Mouse (Mus musculus): ENCODE results near the gene Ace2.

Gene Ace2

GRCm38 (mm10) chrX:164139032-164139431 lies at the start of gene Ace2:
Ace2 (plus strand) TSS chrX:164139332.
- DNase-seq (ENCODE audit: low spot score): no peak

- DNase-seq (ENCODE audit: low spot score): no peak
Measured at GRCm38 (mm10) chrX:164089916-164090315, 49.2 kb upstream of the Ace2 start.

DNA sequence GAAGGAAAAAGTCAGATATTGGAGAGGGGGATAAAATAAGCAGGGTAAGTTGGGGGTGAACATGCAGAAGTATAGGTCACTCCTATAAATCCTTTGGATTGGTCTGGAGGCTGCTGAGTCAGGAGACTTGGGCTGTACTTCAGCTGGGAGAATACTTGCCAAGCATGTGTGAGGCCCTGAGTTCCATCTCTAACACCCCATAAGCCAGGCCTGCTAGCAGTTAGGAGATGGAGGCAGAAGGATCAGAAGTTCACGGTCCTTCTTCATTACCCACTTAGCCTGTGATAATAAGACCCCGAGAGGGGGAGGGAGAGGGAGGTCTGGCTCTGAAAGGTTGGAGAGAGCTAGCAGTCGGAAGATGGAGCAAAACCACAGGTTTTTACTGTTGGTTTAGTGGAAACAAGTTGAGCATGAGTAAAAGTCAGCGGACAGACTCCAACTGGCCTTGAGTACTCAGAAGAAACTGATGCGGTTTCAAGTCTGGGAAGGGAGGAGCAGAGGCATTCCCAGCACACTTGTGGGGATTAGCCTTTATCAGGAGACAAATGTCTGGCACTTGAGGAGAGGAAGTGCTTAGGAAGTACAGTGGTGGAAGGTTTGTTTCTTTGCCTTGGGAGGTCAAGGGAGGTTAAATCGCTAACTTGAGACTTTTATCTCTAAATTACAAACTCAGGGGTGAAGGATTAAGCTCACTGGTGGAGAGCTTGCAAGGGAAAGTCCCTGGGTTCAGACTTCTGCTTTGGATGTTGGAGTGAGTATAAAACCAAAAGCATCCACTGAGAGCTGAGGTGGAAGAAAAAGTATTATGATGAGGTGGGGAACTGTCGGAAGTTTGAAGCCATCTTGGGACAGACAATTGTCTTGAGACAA lies 46.6 kb upstream of the Ace2 start:
- no peak for DNase-seq (ENCODE audit: low spot score)

DNA sequence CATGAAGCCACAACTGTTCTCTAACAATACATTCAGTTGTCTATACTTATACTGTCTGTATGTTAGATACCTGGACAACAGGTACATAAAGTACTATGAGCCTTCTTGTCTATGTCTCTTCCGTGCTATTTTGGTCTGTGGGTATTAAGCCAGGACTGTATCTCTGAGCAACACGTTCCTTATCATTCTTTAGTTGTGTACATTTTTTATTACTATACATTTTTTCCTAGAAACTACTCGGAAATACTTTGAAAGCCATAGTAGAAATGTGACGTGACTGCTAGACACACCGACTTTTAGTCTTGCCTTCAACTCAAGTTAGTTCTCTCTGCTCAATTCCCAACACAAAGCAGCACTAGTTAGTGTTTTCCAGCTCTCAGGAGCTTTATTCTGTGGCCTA lies 45.7 kb upstream of the Ace2 start:
- no peak for DNase-seq (ENCODE audit: low spot score)

DNA sequence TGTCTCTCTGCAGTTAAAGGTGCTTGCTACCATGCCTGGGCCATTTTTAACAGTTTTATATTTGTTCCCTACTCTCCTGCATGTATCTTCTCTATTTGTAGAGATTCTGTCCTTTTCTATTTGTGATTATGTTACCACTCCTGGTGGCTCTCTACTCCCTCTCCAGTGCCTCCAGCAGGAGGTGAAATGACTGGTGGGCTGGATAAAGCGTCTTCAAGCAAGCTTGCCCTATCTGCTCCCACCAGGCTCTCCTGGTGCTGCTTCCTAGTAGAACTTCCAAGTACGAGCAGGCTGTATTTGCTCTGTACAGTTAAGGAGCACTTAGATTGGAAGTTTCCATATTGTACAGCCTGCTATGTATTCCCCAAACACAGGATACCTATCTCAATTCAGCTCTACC lies 43.3 kb upstream of the Ace2 start:
- DNase-seq (ENCODE audit: low spot score): no peak

DNA sequence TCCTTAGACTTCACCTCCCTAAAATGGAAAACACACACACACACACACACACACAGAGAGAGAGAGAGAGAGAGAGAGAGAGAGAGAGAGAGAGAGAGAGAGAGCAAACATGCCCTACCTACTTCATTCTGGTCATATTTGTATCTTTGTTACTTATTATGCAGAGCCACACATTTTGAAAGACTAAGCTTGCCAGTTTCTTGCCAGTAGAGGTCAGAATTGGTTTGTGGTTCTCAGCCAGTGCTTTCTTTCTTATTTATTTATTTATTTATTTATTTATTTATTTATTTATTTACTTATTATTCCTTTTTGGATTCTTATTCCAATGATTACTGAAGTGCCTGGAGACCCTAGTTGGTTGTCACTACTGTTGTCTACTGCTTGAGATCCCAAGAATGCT lies 37.6 kb upstream of the Ace2 start:
- no peak for DNase-seq (ENCODE audit: low spot score)

DNA sequence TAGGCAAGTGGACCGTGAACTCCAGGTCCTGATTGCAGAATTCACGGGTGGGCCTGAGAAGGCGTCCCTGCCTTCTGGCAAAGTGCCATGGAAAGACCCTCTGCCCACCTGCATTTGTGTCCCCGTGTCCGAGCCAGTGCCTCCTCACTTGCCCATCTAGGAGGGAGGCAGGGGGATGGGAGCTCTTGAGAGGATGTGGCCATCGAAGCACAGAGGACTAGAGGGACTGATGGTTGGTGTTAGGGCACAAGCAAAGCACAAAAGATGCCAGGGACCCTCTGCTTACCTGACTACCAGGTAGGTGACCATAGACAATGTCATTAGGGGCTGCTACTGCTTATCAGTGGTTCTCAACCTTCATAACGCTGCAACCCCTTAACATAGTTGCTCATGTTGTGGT lies 36.9 kb upstream of the Ace2 start:
- no peak for DNase-seq (ENCODE audit: low spot score)

DNA sequence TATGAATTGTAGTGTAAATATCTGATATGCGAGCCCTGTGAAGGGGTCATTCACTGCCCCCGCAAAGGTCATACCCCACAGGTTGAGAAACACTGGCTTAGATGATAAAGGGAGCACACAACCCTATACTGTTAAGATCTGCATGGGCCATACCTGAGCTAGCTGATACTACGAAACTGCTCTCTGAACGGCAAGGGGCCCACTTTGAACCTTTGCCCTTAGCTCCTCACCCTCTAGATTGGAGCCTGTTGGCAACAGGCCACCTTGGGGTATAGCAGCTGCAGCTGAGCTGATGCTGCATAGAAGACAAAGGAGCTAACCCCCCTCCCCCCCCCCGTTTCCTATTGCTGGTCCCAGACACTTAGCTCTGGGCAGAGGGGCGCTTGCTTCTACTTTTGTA lies 36.5 kb upstream of the Ace2 start:
- DNase-seq (ENCODE audit: low spot score): no peak

- DNase-seq (ENCODE audit: low spot score): no peak
Measured at GRCm38 (mm10) chrX:164111146-164111545, 28.0 kb upstream of the Ace2 start.

DNA sequence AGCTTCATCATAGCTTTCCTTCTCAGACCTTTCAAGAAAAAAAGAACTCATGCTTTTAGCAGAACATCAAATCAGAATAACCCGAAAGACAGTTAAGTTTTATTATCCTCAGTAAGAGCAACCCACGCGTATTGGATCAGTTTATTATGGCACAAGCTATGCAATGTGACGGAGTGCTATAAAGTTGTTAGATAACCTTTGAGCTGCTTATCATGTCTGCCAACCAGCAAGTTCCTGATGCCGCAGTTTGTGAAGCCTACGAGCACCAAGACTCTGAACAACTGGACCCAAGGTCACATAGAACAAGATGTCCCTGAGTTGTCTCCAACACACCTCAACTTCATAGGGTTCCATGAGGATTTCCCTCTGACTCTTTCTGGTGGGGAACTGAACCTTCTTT lies 25.4 kb upstream of the Ace2 start:
- DNase-seq (ENCODE audit: low spot score): no peak

DNA sequence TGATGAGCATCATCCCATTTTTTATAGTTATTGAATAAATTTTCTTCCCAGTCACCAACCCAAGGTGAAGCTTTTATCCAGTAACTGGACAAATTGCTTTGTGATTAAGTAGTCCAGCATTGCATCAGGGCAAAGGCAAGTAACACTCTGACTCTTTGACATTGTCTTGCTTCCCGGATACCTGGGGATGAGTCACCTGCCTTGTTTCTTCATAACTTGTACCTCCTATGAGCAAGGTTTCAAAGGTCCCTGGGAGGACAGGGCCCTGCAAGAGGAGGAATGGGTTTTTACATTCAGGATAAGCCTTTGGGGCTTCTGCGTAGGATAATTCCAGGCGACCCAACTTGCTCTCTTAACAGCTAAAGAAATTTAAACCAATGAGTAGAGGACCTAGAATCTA lies 15.2 kb upstream of the Ace2 start:
- no peak for DNase-seq (ENCODE audit: low spot score)

DNA sequence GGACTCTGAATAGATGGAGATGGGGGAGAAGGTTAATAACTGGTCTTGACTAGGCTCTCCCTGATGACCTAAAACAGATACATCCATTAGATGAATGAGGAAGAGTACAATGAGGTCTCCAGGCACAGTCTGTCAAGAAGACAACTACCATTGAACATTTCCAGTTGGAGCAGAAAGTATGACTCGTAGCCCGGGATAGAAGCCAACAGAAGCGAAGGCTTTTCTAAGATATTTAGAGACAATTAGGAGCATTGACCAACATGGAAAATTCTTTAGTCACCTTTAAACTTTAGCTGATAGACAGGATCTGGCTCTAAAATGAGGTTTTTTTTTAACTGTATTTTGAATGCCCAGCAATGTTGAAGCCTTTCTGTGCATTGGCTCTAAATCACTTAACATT lies 5.6 kb upstream of the Ace2 start:
- no peak for DNase-seq (ENCODE audit: low spot score)

DNA sequence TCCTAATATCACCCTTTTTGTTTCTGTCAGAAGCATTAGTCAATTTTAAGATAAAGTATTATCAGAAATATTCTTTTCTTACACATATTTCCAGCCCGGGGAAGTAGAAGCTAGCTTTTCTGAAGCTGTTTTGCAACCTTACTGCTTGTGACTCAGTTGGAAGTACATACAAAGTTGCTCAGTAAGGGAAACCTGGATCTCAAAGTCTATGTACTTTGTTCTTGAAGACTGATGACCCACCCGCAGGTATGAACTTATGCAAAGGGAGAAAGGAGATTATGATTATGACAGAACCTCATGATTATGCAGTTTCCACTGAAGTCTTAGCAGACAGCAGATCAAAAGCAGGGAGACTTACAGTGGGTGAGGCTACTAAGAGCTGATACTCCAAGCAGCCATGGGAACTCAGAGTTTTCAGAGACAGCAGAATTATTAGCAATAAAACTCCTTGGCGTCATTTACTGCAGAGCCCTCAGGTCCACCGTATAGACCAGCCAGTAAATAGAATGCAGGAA lies 3.8 kb upstream of the Ace2 start:
- DNase-seq (ENCODE audit: low spot score): no peak

GRCm38 (mm10) chrX:164145463-164146250 lies 6.5 kb downstream of the Ace2 start:
- DNase-seq (ENCODE audit: low spot score): no peak

DNA sequence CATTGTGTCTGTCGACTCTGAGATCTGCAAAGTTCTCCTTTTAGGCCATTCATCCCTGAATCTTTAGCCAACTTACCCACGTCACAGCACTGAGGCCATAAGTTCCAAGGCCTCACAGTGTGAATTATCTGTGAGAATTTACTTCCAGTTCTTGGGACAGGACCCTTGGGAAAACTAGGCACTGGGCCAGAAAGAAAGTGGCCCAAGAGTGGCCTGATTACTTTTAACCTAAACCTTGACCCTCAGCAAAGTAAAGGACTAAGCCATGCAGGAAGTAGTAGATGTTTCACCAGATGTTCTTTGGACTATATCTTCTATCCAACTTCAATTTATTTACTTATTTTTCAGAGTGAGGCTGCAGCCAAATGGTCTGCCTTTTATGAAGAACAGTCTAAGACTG lies 13.6 kb downstream of the Ace2 start:
- DNase-seq (ENCODE audit: low spot score): no peak

DNA sequence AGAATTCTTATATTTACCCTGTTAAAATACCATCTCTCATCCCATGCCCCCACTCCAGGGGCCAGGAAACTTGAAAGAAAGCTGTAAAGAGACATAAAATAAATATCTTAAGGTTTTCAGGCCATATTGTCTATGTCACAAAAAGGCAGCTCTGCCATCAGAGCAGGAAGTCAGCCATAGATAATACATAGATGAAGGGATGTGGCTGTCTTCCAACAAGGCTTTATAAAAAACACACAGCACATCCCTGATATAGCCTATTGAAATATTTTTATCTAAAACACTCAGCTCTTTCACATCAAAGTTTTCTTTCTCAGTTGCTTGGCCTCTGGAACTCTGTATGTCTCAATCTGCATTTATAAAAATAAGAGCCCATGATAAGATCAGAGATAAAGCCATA lies 14.5 kb downstream of the Ace2 start:
- no peak for DNase-seq (ENCODE audit: low spot score)

DNA sequence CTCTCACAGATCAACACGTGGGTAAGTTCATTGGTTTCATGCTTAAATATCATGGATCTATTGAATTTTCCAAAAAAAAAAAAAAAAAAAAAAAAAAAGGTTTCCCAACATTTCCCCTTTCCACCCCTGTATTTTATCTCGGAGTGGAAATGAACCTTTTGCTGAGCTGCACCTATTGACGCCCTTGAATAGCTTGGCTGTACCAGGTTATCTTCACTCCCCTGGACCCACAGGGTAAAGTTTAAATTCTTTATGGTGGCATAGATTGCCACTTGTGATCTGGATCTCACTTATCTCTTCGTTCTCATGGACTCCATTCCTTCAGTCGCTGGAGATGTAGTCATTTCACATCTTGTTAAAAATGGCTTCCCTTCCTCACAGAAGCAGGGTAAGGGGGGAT lies 15.5 kb downstream of the Ace2 start:
- no peak for DNase-seq (ENCODE audit: low spot score)

- DNase-seq (ENCODE audit: low spot score): no peak
Measured at GRCm38 (mm10) chrX:164164681-164165080, 25.5 kb downstream of the Ace2 start.

- DNase-seq (ENCODE audit: low spot score): no peak
Measured at GRCm38 (mm10) chrX:164171034-164171433, 31.9 kb downstream of the Ace2 start.

DNA sequence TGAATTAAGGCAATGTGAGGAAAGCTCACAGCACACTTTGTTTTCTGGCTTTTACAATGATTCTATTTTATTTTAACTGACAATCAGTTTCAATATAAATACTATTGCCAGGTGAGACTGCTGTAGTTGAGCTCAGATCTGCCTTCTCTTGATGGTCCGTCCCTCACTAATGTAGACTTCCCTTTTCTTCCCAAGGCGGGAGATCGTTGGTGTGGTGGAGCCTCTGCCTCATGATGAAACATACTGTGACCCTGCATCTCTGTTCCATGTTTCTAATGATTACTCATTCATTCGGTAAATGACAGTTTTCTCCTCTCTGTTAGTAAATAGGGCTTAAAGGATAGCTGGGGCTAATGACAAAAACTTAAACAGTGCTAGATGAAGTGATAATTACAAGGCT lies 34.7 kb downstream of the Ace2 start:
- no peak for DNase-seq (ENCODE audit: low spot score)

DNA sequence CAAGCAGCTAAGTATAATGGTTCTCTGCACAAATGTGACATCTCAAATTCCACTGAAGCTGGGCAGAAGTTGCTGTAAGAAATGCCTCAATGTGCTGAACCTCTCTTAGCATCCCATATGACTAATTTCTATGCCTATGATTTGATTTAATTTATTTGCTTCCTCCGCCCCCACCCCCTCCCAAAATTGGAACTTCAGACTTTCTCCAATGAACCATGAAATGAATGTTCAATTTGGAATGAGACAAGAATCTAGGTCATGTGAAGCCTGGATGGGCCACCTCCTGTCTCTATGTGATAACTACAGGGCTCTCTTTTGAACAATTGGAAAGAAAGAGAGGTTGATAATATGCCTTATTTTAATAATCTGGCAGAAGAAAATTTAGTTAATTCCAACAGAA lies 36.2 kb downstream of the Ace2 start:
- DNase-seq (ENCODE audit: low spot score): no peak

- DNase-seq (ENCODE audit: low spot score): no peak
Measured at GRCm38 (mm10) chrX:164175780-164176179, 36.6 kb downstream of the Ace2 start.

GRCm38 (mm10) chrX:164178856-164179255 lies 39.7 kb downstream of the Ace2 start:
- DNase-seq (ENCODE audit: low spot score): no peak

Measured in ovary, postnatal 36 days (tissue).